Comparison of ENCODE assay signal across 19 mouse cellular contexts in the genomic region with DNA sequence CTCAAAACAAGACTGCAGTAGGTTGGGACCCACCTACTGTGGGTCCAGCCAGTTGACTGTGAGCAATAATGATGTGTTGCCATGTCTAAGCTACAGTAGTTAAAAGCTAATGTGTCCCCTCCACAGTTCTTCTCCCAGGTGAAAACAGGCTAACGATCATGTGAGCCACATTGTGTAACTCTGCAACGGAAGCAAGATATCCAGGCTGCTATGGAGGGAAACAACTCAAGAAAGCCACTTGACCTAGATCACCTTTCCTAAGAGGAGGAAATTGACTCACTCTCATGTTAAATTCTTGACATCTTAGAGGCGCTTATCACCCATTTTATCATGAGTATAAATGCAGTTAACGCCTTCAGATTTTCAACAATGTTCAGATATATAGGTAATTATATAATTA.
"Had no signal": no experiment of that assay in that cellular context is flagged by ENCODE, and none has a peak within 500 bp of the region (broad histone marks: within the 10 kb centered on the region; RNA-seq: fewer than 3 reads in every experiment).

No protein-coding gene starts in this region.

- H3K9ac ChIP-seq: limb, embryonic 15.5 days; liver, embryonic 12.5 days; liver, embryonic 14.5 days; lung, embryonic 15.5 days; midbrain, embryonic 12.5 days; neural tube, embryonic 13.5 days; neural tube, embryonic 15.5 days had no signal

- H3K27me3 ChIP-seq: limb, embryonic 15.5 days; liver, embryonic 12.5 days; lung, embryonic 15.5 days; midbrain, embryonic 12.5 days; neural tube, embryonic 13.5 days; neural tube, embryonic 15.5 days had no signal

- H3K36me3 ChIP-seq: limb, embryonic 15.5 days; liver, embryonic 12.5 days; lung, embryonic 15.5 days; midbrain, embryonic 10.5 days; midbrain, embryonic 12.5 days; neural tube, embryonic 13.5 days; neural tube, embryonic 15.5 days had no signal

- DNase-seq: midbrain, embryonic 14.5 days; retina, postnatal 1 day; right cerebral cortex, adult 18-20 months; right cerebral cortex, postnatal 25 days; right cerebral cortex, postnatal 4 days; spleen, adult 18-20 months; thymus, adult 2 months; thymus, postnatal 14 days; thymus, postnatal 36 days had no signal

- H3K4me2 ChIP-seq: limb, embryonic 15.5 days; liver, embryonic 12.5 days; lung, embryonic 15.5 days; midbrain, embryonic 12.5 days; neural tube, embryonic 13.5 days; neural tube, embryonic 15.5 days had no signal

- H3K4me3 ChIP-seq: limb, embryonic 15.5 days; liver, embryonic 12.5 days; lung, embryonic 15.5 days; midbrain, embryonic 10.5 days; midbrain, embryonic 12.5 days; myocyte; neural tube, embryonic 13.5 days; neural tube, embryonic 15.5 days had no signal

- H3K27ac ChIP-seq: limb, embryonic 15.5 days; liver, embryonic 12.5 days; liver, embryonic 14.5 days; lung, embryonic 15.5 days; midbrain, embryonic 10.5 days; midbrain, embryonic 12.5 days; neural tube, embryonic 13.5 days; neural tube, embryonic 15.5 days had no signal

- H3K4me1 ChIP-seq: limb, embryonic 15.5 days; liver, embryonic 12.5 days; lung, embryonic 15.5 days; midbrain, embryonic 10.5 days; midbrain, embryonic 12.5 days; neural tube, embryonic 13.5 days; neural tube, embryonic 15.5 days had no signal

- ATAC-seq: liver, embryonic 12.5 days; midbrain, embryonic 16.5 days had no signal

- H3K9me3 ChIP-seq: limb, embryonic 15.5 days; liver, embryonic 12.5 days; lung, embryonic 15.5 days; midbrain, embryonic 10.5 days; midbrain, embryonic 12.5 days; neural tube, embryonic 13.5 days; neural tube, embryonic 15.5 days had no signal
